9 mouse cellular contexts compared by ENCODE assay signal in the genomic region with DNA sequence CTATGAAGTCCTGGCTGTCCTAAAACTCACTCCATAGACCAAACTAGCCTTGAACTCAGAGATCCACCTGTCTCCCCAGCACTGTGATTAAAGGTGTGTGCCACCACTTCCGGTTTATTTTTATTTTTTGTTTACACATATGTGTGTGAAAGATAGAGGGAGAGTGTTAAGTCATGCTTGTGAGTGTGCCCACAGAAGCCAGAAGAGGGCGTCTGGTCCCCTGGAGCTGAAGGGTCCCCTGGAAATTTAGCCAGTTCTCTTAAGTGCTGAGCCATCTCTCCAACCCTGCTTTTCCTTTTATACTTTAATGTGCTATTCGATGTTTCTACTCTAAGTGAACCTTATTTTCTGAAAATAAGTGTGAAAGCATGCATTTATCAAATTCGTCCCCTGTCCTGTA. TPM values are rescaled to one million over a fixed set of nuclear protein-coding genes. Genes with fewer than 3 reads are reported as not detected.
DNase-seq lines count a peak whose midpoint lies in the region; ATAC-seq and TF ChIP-seq lines count a peak whose summit lies in the region.
"Had no signal": no experiment of that assay in that cellular context is flagged by ENCODE, and none has a peak within 500 bp of the region (broad histone marks: within the 10 kb centered on the region; RNA-seq: fewer than 3 reads in every experiment).

No protein-coding gene starts in this region.

- no peaks in the 10 kb centered on the region for H3K36me3 ChIP-seq in neural tube, embryonic 11.5 days (ENCODE audit: control insufficient read depth, insufficient read depth, low read length)
- H3K36me3 ChIP-seq: neural tube, embryonic 13.5 days had no signal

- DNase-seq in adrenal gland, postnatal 14 days: peak; percentile 50
- DNase-seq in adrenal gland, postnatal 10 days: no peak
- peak; percentile 32 for DNase-seq in neural tube, embryonic 11.5 days (ENCODE audit: low spot score)
- no peak for DNase-seq in neural tube, embryonic 10.5 days (ENCODE audit: extremely low spot score, low spot score)
- DNase-seq in heart, postnatal 4 days: peak; percentile 44
- no peak for DNase-seq in lung, adult 2 months
- no peak for DNase-seq in spleen, postnatal 14 days (ENCODE audit: low spot score in 2 of 2)
- no peak for DNase-seq in right cerebral cortex, postnatal 36 days (ENCODE audit: low spot score in 2 of 2)

- H3K9ac ChIP-seq in neural tube, embryonic 11.5 days (ENCODE audit: low read length): no peak overlapping the region
- H3K9ac ChIP-seq: neural tube, embryonic 13.5 days had no signal

- TF ChIP-seq POLR2A in lung, adult 2 months (IDR thresholded peaks at IDR 0.05; ENCODE audit: borderline replicate concordance, extremely low read depth, low read depth, low read length): no peak

- H3K27ac ChIP-seq in neural tube, embryonic 11.5 days (ENCODE audit: low read depth, low read length): no peak overlapping the region
- H3K27ac ChIP-seq: neural tube, embryonic 13.5 days had no signal

- no peak overlapping the region for H3K4me3 ChIP-seq in neural tube, embryonic 11.5 days (ENCODE audit: low read depth, low read length)
- no peak overlapping the region for H3K4me3 ChIP-seq in lung, adult 2 months (replicated peaks; ENCODE audit: extremely low read depth, low read depth, low read length)
- H3K4me3 ChIP-seq: neural tube, embryonic 13.5 days had no signal

- no peaks in the 10 kb centered on the region for H3K27me3 ChIP-seq in neural tube, embryonic 11.5 days (ENCODE audit: control insufficient read depth, insufficient read depth, low read length)
- H3K27me3 ChIP-seq: neural tube, embryonic 13.5 days had no signal

- 20% methylated on average over 4 of the region's 4 CpGs for WGBS in neural tube, embryonic 11.5 days
- WGBS in lung, adult 2 months: 19% methylated on average over 4 of the region's 4 CpGs

- ATAC-seq in neural tube, embryonic 11.5 days (ENCODE audit: insufficient read depth, low FRiP score, low TSS enrichment): no peak

- H3K4me1 ChIP-seq in neural tube, embryonic 11.5 days (ENCODE audit: control insufficient read depth, insufficient read depth, low read length): no peaks in the 10 kb centered on the region
- H3K4me1 ChIP-seq in lung, adult 2 months (ENCODE audit: control insufficient read depth, insufficient read depth, low read length): no peaks in the 10 kb centered on the region
- H3K4me1 ChIP-seq: neural tube, embryonic 13.5 days had no signal

- H3K9me3 ChIP-seq in neural tube, embryonic 11.5 days (ENCODE audit: control insufficient read depth, low read length): no peaks in the 10 kb centered on the region
- H3K9me3 ChIP-seq: neural tube, embryonic 13.5 days had no signal

- no peak overlapping the region for H3K4me2 ChIP-seq in neural tube, embryonic 11.5 days (ENCODE audit: low read depth)
- H3K4me2 ChIP-seq: neural tube, embryonic 13.5 days had no signal

- TF ChIP-seq CTCF in lung, adult 2 months (IDR thresholded peaks at IDR 0.05; ENCODE audit: insufficient read depth, low read length): peak; percentile 62

RNA-seq across cellular contexts. Expression of gene Cgn, which starts 25.3 kb away (rescaled TPM):
- total RNA-seq in adrenal gland, postnatal 14 days (2021): 2.0 and 3.3 TPM in 2 replicates
- total RNA-seq in adrenal gland, postnatal 10 days (2021): 1 to 10 TPM; 3.1 to 4.6 TPM
- 2.5 and 3.0 TPM in 2 replicates for polyA plus RNA-seq in neural tube, embryonic 11.5 days (2014; fragmentation: Nextera tagmentation; extraction: Ambion mirVana)
- total RNA-seq in heart, postnatal 4 days (2021): under 1 TPM; 0.52 to 0.79 TPM
- polyA plus RNA-seq in lung, adult 2 months (2012; rRNA removed): 18.8 and 27.8 TPM in 2 replicates

RNA-seq across cellular contexts. Expression of gene Pogz, which starts 25.7 kb away (rescaled TPM):
- total RNA-seq in adrenal gland, postnatal 14 days (2021): 29.1 and 31.4 TPM in 2 replicates
- 10 to 100 TPM; 24.8 to 41.9 TPM for total RNA-seq in adrenal gland, postnatal 10 days (2021)
- polyA plus RNA-seq in neural tube, embryonic 11.5 days (2014; fragmentation: Nextera tagmentation; extraction: Ambion mirVana): 23.6 and 25.0 TPM in 2 replicates
- 10 to 100 TPM; 35.1 to 38.6 TPM for total RNA-seq in heart, postnatal 4 days (2021)
- 26.1 and 28.1 TPM in 2 replicates for polyA plus RNA-seq in lung, adult 2 months (2012; rRNA removed)

Comparison
In these comparisons a context has a peak if more than half of its experiments do, and no peak if none do; other contexts are left out.
1. DNase-seq: peak in adrenal gland, postnatal 14 days (single experiment), neural tube, embryonic 11.5 days (single experiment) and heart, postnatal 4 days (single experiment); none in adrenal gland, postnatal 10 days (single experiment), neural tube, embryonic 10.5 days (single experiment), lung, adult 2 months (single experiment), spleen, postnatal 14 days (0 of 2) and right cerebral cortex, postnatal 36 days (0 of 2).